Mouse (Mus musculus): ENCODE data around the gene Elmo3.

GRCm38 (mm10) chr8:105282239-105282638 lies 23.2 kb upstream of the Elmo3 start:
- TF ChIP-seq CTCF (IDR thresholded peaks at IDR 0.05; ENCODE audit: low read depth) (no peak), EP300 (optimal IDR thresholded peaks at IDR 0.05) (no peak)

Measured in stomach, postnatal 0 days (tissue).